23 mouse cellular contexts compared by ENCODE assay signal in the genomic region with DNA sequence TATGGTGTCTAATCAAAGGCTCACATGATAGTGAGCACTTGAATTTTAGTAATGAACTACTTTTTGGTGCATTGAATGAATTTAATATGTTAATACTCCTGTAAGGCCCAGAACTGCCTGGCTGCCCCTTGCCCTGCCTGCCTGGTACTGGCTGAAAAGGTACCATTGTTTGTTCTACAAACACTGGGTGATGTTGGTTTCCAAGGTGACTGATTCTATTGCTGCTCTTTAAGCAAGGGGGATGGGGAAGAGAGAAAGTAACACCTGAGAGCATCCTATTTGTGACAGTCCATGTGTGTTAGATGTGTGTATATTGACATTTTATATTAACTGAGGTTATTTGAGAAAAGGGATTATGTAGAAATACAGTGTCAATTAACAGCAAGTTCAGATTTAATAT.
DNase-seq lines count a peak whose midpoint lies in the region; ATAC-seq and TF ChIP-seq lines count a peak whose summit lies in the region.
"Had no signal": no experiment of that assay in that cellular context is flagged by ENCODE, and none has a peak within 500 bp of the region (broad histone marks: within the 10 kb centered on the region; RNA-seq: fewer than 3 reads in every experiment).

No protein-coding gene starts in this region.

- DNase-seq in embryo, embryonic 10.5 days (ENCODE audit: low spot score) = peak; percentile 30
- DNase-seq in embryo, embryonic 9.5 days (ENCODE audit: extremely low spot score) = no peak
- peak; percentile 51 for DNase-seq in splenic B cell, adult 2 months (ENCODE audit: low read depth, low spot score)
- DNase-seq in left cerebral cortex, postnatal 4 days = no peak
- DNase-seq in cerebellum, adult 2 months = no peak
- DNase-seq: cerebellum, adult 11-12 months; cerebellum, postnatal 14 days; gastrocnemius, postnatal 14 days; heart, adult 11 months; heart, postnatal 10 days; layer of hippocampus, adult 9-11 months; lung, adult 18-20 months; lung, postnatal 10 days; midbrain, embryonic 14.5 days had no signal

- TF ChIP-seq POLR2A in cerebellum, adult 2 months (IDR thresholded peaks at IDR 0.05; ENCODE audit: borderline replicate concordance, insufficient read depth, low read length) = no peak

- peak overlapping the region; percentile 62 for H3K4me3 ChIP-seq in megakaryocyte, embryonic 14.5 days (replicated peaks)
- no peak overlapping the region for H3K4me3 ChIP-seq in liver, embryonic 15.5 days (replicated peaks)
- H3K4me3 ChIP-seq in cerebellum, adult 2 months (replicated peaks; ENCODE audit: insufficient read depth, low read depth, low read length) = no peak overlapping the region
- H3K4me3 ChIP-seq: hindbrain, embryonic 10.5 days; neural tube, embryonic 13.5 days had no signal

- no peak for ATAC-seq in megakaryocyte, adult 5-6 weeks (ENCODE audit: poor library complexity, severe bottlenecking)
- ATAC-seq in liver, embryonic 15.5 days (ENCODE audit: insufficient read depth) = no peak
- ATAC-seq: CD4-positive, CD25-positive, alpha-beta regulatory T cell, adult 4 months; forebrain, embryonic 14.5 days; hindbrain, postnatal 0 days; Patski had no signal

- peaks cover 25% of the 10 kb centered on the region for H3K36me3 ChIP-seq in megakaryocyte, embryonic 14.5 days (replicated peaks; ENCODE audit: low read length)
- no peaks in the 10 kb centered on the region for H3K36me3 ChIP-seq in liver, embryonic 15.5 days (replicated peaks)
- no peaks in the 10 kb centered on the region for H3K36me3 ChIP-seq in splenic B cell, adult 2 months (ENCODE audit: control insufficient read depth, insufficient read depth, low read length, poor library complexity, severe bottlenecking)
- H3K36me3 ChIP-seq: hindbrain, embryonic 10.5 days; neural tube, embryonic 13.5 days had no signal

- no peaks in the 10 kb centered on the region for H3K9me3 ChIP-seq in megakaryocyte, embryonic 14.5 days
- H3K9me3 ChIP-seq in liver, embryonic 15.5 days (replicated peaks) = no peaks in the 10 kb centered on the region
- H3K9me3 ChIP-seq: hindbrain, embryonic 10.5 days; neural tube, embryonic 13.5 days had no signal

- intact Hi-C loops in left cerebral cortex, postnatal 4 days (cut with DNase I) = no loop called here

- no peaks in the 10 kb centered on the region for H3K27me3 ChIP-seq in megakaryocyte, embryonic 14.5 days (replicated peaks)
- no peaks in the 10 kb centered on the region for H3K27me3 ChIP-seq in liver, embryonic 15.5 days
- no peaks in the 10 kb centered on the region for H3K27me3 ChIP-seq in splenic B cell, adult 2 months (ENCODE audit: control insufficient read depth, insufficient read depth, low read length, poor library complexity, severe bottlenecking)
- no peaks in the 10 kb centered on the region for H3K27me3 ChIP-seq in cerebellum, adult 2 months (ENCODE audit: control insufficient read depth, insufficient read depth, low read length)
- H3K27me3 ChIP-seq: Patski had no signal

- no peak for TF ChIP-seq CTCF in cerebellum, adult 2 months (IDR thresholded peaks at IDR 0.05; ENCODE audit: borderline replicate concordance, insufficient read depth, low read depth, low read length)

- H3K4me1 ChIP-seq in megakaryocyte, embryonic 14.5 days = peaks cover 85% of the 10 kb centered on the region
- H3K4me1 ChIP-seq in liver, embryonic 15.5 days (replicated peaks) = peaks cover 87% of the 10 kb centered on the region
- no peaks in the 10 kb centered on the region for H3K4me1 ChIP-seq in cerebellum, adult 2 months (ENCODE audit: control insufficient read depth, insufficient read depth, low read length)

- H3K9ac ChIP-seq in liver, embryonic 15.5 days = no peak overlapping the region
- H3K9ac ChIP-seq: neural tube, embryonic 13.5 days had no signal

- no peak overlapping the region for H3K4me2 ChIP-seq in liver, embryonic 15.5 days
- H3K4me2 ChIP-seq: neural tube, embryonic 13.5 days had no signal

- H3K27ac ChIP-seq in liver, embryonic 15.5 days (replicated peaks) = peak overlapping the region; percentile 17; the same call in 1 of the 2 replicates
- no peak overlapping the region for H3K27ac ChIP-seq in cerebellum, adult 2 months (ENCODE audit: insufficient read depth, low read length)
- H3K27ac ChIP-seq: hindbrain, embryonic 10.5 days; hindbrain, postnatal 0 days; neural tube, embryonic 13.5 days had no signal

Comparison
In these comparisons a context has a peak if more than half of its experiments do, and no peak if none do; other contexts are left out.
1. DNase-seq: peak in embryo, embryonic 10.5 days (single experiment) and splenic B cell, adult 2 months (single experiment); none in embryo, embryonic 9.5 days (single experiment), left cerebral cortex, postnatal 4 days (single experiment) and cerebellum, adult 2 months (0 of 2).